Mouse (Mus musculus): ENCODE data around the gene H2-K1. TPM values are rescaled to one million over a fixed set of nuclear protein-coding genes. Genes with fewer than 3 reads are reported as not detected.
"Not testable (repeated sequence)": the region's sequence is repeated elsewhere in the genome, so short reads cannot be mapped to it uniquely, and the experiment has no call there.

H2-K1 gene
- polyA plus RNA-seq, 1 experiment from 2014 or later: 27.1 TPM

DNA sequence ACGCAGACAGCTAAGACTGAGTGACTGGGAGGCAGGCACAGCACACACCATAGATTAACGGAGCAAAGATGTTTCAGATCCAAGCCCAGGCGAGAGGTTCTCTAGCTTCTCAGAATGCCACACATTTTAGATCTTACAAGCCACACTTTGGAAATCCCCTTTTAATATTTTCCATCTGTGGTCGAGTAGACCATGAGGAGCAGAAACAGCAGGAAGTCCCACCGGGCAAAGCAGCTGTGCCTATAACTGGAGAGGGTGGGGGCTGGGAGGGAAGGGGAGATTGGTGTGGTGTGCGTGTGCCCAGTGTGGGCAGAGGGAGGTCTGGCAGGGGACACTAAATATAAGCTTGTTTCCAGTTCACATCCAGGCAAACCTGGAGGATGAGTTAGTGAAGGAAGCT is 42.7 kb downstream of the H2-K1 start:
- 85% methylated on average over 6 of the region's 6 CpGs for WGBS
- Histone ChIP-seq H3K9me3 (no peaks in the 10 kb centered on the region), H3K27me3 (ENCODE audit: insufficient read depth, poor library complexity, severe bottlenecking) (no peaks in the 10 kb centered on the region), H3K27ac (no peak overlapping the region), H3K4me3 (peak overlapping the region; percentile 9; the same call in 1 of the 2 replicates), H3K36me3 (peaks cover 69% of the 10 kb centered on the region), H3K4me1 (replicated peaks) (peaks cover 33% of the 10 kb centered on the region)
- no peak for DNase-seq (ENCODE audit: low spot score)

DNA sequence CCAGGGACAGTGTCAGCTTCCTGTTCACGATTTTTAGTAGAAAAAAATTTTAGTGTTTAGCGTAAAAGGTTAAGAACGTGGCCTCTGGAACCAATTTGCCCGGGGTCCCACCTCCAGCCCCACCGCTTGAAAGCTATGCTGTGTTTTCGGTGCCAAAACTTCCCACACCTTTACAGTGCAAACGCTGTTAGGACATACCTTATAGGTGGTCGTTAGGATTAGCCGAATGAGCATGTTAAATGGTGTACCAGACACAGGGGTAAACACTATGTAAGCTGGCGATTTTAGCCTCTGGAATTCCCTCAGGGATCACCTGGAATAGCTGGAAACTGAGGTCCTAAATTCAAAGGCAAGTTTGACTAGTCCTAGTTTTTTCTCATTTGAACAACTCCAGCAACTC is 43.8 kb downstream of the H2-K1 start:
- Histone ChIP-seq H3K27ac (peak overlapping the region; percentile 97), H3K36me3 (peaks cover 69% of the 10 kb centered on the region), H3K4me1 (replicated peaks) (peaks cover 44% of the 10 kb centered on the region), H3K4me3 (peak overlapping the region; percentile 96), H3K9me3 (no peaks in the 10 kb centered on the region), H3K27me3 (ENCODE audit: insufficient read depth, poor library complexity, severe bottlenecking) (no peaks in the 10 kb centered on the region)
- 10% methylated on average over 10 of the region's 10 CpGs for WGBS
- DNase-seq (ENCODE audit: low spot score): no peak

DNA sequence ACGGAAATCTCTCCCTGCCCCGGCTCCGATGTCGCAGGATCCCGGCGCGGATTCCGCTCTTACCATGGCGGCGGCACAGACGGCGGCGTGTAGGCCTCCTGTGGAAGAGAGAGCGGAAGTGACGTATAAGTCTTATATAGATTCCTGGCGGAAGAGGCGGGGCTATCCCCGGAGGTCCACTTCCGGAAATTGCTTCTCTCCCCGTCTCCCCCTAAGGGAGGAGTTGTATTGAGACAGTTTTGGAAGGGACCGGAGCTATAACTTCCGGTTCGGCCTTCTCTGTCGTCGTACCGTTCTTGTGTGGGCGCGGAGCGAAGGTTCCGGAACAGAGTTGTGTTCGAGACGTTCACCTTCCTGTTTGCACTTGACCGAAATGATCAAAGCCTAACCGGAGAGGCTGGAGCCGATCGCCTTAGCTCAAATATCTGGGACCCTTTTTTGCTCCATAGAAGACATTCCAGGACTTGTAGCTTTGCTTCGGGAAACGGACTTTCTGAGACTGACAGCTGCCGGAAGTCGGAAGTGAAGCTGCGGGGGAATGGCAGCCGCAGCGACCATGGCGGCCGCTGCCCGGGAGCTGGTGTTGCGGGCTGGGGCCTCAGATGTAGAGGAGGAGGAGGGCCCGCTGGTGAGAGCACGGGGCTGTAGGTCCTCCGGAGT is 44.5 kb downstream of the H2-K1 start, which contains the start of the genes Vps52 and Rps18:
Gene Vps52, plus strand, starts transcription at position 258 of the 660 bp plus-strand sequence.
Gene Rps18, minus strand, starts transcription at position 447 of the 660 bp plus-strand sequence.
- Histone ChIP-seq H3K9me3 (no peaks in the 10 kb centered on the region), H3K4me3 (peak within 1 kb of the TSS; percentile 96), H3K4me1 (replicated peaks) (peaks cover 50% of the 10 kb centered on the region), H3K27ac (peak within 1 kb of the TSS; percentile 97), H3K27me3 (ENCODE audit: insufficient read depth, poor library complexity, severe bottlenecking) (no peaks in the 10 kb centered on the region), H3K36me3 (peaks cover 68% of the 10 kb centered on the region)
- under 1% methylated on average over 50 of the region's 50 CpGs for WGBS
- peak; percentile 95 for DNase-seq (ENCODE audit: low spot score)

DNA sequence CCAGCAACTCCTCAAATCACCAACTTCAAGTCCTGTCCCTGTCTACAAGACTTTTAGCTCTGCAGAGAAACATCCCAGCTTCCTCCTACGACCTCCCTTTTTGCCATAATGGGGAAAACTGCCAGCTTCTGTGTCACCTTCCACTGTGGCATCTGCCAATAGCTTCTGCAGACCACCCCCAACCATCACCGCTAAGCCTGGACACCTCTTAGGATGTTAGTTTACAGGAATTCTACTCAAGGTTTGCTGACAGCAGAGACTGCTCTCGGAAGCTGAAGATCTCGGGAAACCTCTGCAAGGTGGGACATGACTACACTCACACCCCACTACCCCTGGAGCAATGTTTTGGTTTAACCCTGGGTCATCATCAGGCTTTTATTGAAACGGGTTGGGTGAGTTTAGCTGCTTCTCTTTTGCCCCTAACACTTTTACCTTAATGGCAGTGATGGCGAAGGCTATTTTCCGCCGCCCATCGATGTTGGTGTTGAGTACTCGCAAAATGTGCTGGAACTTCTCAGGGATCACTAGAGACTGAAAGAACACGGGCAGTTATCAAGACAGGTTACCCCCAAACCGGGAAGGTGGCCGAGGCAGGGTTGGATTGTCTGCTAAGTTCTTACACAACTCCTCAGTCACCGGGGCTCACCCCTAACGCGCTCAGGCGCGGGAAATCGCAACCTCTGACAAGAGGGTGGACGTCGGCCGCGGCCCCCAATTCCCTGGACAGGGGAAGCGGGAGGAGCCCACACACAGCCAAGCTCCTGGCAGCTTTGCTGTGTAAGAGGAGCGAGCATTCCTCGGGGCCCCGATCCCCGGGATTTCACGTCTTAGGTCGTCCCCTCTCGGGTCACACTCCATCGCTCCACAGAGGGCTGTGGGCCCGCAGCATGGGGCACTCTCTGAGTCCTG is 45.2 kb downstream of the H2-K1 start:
- no peaks in the 10 kb centered on the region for H3K9me3 ChIP-seq
- no peak for DNase-seq (ENCODE audit: low spot score)
- H3K36me3 ChIP-seq: peaks cover 69% of the 10 kb centered on the region

DNA sequence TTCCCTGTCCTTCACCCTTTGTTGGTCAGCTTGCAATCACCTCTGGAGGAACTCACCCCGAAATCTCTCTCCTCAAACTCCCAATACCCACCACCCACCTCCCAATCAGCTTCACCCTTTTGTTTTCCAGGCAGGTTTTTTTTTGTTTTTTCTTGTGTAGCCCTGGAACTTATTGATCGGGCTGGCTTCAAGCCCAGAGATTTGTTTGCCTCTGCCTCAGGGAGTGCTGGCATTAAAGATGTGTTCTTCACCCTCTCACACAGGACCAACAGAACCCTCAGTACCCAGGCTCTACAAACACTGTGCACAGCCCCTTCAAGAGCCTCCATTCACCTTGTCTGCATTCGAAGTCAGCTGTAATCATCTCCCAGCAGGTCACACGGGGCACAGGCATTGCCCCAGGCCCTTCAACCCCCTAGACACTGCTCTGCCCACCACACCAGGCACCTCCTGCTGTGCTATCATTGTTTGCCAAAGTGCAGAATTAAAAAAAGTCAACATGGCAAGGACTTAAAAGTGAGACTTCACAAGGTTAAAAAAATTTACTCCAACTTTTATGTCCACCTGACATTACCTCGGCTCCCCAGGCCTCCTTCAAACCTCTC is 46.1 kb downstream of the H2-K1 start:
- Histone ChIP-seq H3K27me3 (ENCODE audit: insufficient read depth, poor library complexity, severe bottlenecking) (no peaks in the 10 kb centered on the region), H3K36me3 (peaks cover 69% of the 10 kb centered on the region), H3K4me3 (peak overlapping the region; percentile 96), H3K9me3 (no peaks in the 10 kb centered on the region), H3K27ac (peak overlapping the region; percentile 97), H3K4me1 (replicated peaks) (peaks cover 61% of the 10 kb centered on the region)
- WGBS: 41% methylated on average over 5 of the region's 5 CpGs
- DNase-seq (ENCODE audit: low spot score): no peak

More for the DNA sequence above, 45.2 kb downstream of the H2-K1 start:
- H3K4me1 ChIP-seq (replicated peaks): peaks cover 57% of the 10 kb centered on the region
- 1% methylated on average over 33 of the region's 33 CpGs for WGBS
- H3K4me3 ChIP-seq: peak overlapping the region; percentile 96
- H3K27ac ChIP-seq: peak overlapping the region; percentile 97
- H3K27me3 ChIP-seq (ENCODE audit: insufficient read depth, poor library complexity, severe bottlenecking): no peaks in the 10 kb centered on the region

DNA sequence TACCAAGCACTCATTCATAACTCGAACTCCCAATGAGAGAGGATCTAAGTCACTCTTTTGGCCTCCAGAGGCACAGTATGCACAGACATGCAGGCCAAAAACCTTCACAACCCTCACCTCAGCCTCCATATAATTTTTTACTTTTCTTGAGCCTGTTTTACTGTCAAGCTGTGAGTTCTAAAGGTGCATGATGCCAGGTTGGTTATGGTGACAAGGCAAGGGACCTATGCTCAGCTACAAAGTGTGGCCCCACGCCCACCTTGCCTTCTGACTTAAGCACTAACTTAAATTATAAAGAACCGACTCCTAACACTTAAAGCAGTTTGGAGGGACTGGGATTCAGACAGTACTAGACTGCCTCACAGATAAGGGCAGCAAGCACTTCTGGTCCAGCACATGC is 46.8 kb downstream of the H2-K1 start:
- Histone ChIP-seq H3K36me3 (peaks cover 69% of the 10 kb centered on the region), H3K27ac (no peak overlapping the region), H3K27me3 (ENCODE audit: insufficient read depth, poor library complexity, severe bottlenecking) (no peaks in the 10 kb centered on the region), H3K4me3 (peak overlapping the region; percentile 96), H3K4me1 (replicated peaks) (peaks cover 61% of the 10 kb centered on the region), H3K9me3 (no peaks in the 10 kb centered on the region)
- 92% methylated on average over 3 of the region's 3 CpGs for WGBS
- no peak for DNase-seq (ENCODE audit: low spot score)

DNA sequence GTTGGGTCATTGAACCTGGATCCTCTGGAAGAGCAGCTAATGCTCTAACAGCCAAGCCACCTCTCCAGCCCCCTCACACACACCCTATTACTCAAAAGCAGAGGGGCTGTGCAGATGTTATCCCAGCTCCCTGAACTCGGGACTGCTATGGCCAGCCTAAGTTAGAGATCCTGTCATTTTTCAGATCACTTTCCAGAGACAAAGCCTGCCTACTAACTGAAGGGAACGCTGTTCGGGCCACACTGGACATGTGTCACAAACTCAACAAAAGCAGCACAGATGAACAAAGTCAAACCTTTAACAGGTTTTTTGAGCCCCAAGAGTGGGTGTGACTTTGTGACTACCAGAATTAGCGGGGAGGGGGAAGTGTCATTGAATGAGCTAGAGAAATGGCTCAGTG is 47.3 kb downstream of the H2-K1 start:
- Histone ChIP-seq H3K27ac (no peak overlapping the region), H3K4me1 (replicated peaks) (peaks cover 61% of the 10 kb centered on the region)
- 85% methylated on average over 4 of the region's 4 CpGs for WGBS

DNA sequence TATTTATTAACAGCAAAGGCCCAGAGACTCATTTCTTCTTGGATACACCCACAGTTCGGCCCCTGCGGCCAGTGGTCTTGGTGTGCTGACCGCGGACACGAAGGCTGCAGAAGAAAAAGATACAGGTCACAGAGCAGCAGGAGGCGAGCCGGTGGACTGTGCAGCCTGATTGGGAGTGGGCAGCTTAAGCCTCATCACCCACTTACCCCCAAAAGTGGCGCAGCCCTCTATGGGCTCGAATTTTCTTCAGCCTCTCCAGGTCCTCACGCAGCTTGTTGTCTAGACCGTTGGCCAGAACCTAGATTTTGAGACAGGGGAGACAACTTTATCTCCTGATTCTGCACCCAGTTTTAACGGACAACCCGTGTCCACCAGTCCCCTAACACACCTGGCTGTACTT is 48.1 kb downstream of the H2-K1 start:
- peaks cover 59% of the 10 kb centered on the region for H3K4me1 ChIP-seq (replicated peaks)
- not testable (repeated sequence) for DNase-seq (ENCODE audit: low spot score); H3K9me3 ChIP-seq; H3K27me3 ChIP-seq (ENCODE audit: insufficient read depth, poor library complexity, severe bottlenecking)
- H3K27ac ChIP-seq: peak overlapping the region; percentile 87
- H3K4me3 ChIP-seq: peak overlapping the region; percentile 51
- 76% methylated on average over 13 of the region's 13 CpGs for WGBS
- H3K36me3 ChIP-seq: peaks cover 76% of the 10 kb centered on the region

More for the DNA sequence above, 47.3 kb downstream of the H2-K1 start:
- Histone ChIP-seq H3K9me3 (no peaks in the 10 kb centered on the region), H3K27me3 (ENCODE audit: insufficient read depth, poor library complexity, severe bottlenecking) (no peaks in the 10 kb centered on the region), H3K4me3 (peak overlapping the region; percentile 96), H3K36me3 (peaks cover 69% of the 10 kb centered on the region)
- DNase-seq (ENCODE audit: low spot score): no peak

DNA sequence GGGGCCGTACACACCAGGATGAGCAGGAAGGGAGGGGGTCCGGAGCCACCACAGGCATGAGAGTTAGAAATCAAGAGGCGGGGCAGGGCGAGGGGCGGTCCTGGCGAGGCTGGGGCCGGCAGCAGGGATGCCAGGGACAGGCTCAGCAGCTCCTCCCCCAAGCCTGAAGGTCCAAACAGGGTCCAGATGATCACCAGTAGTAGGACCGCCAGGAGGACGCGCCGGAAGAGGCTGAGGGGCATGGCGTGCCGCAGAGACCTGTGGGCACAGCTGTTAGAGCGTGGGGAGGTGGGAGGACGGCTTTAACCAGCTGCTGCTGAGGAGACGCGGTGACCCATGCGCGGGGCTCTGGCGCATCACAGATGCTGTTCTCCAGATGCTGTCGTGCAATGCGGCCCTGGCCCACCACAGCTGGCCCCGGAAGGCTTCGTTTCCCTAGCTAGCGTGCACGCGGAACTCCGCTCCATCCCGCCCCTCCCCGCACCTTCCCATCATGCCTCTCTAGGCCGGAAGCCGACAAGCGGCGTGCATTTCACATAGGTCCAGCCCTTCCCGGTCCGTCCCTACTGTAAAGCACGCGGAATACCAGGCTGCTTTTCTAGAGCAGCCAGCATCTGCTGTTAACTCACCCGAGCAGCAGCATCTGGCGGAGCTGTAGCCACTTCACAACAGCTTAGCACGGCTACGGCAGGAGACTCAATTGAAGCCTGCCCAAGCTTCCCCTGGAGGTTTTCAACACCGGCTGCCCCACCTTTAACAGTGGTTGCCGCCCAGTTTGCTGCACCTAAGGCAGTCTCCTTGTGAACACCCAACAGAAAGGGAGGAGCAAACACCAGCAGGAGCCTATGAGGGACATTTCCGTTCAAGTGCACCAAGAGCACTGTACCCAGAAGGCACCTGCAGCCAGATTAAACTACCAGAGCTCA is 48.9 kb downstream of the H2-K1 start, which contains the start of gene B3galt4:
Gene B3galt4, minus strand, starts transcription at position 468 of the 926 bp plus-strand sequence.
- Histone ChIP-seq H3K9me3 (no peaks in the 10 kb centered on the region), H3K4me1 (replicated peaks) (peaks cover 53% of the 10 kb centered on the region), H3K4me3 (peak within 1 kb of the TSS; percentile 51), H3K27ac (peak within 1 kb of the TSS; percentile 87), H3K36me3 (peaks cover 82% of the 10 kb centered on the region), H3K27me3 (ENCODE audit: insufficient read depth, poor library complexity, severe bottlenecking) (no peaks in the 10 kb centered on the region)
- peak; percentile 85 for DNase-seq (ENCODE audit: low spot score)
- WGBS: 1% methylated on average over 45 of the region's 45 CpGs

DNA sequence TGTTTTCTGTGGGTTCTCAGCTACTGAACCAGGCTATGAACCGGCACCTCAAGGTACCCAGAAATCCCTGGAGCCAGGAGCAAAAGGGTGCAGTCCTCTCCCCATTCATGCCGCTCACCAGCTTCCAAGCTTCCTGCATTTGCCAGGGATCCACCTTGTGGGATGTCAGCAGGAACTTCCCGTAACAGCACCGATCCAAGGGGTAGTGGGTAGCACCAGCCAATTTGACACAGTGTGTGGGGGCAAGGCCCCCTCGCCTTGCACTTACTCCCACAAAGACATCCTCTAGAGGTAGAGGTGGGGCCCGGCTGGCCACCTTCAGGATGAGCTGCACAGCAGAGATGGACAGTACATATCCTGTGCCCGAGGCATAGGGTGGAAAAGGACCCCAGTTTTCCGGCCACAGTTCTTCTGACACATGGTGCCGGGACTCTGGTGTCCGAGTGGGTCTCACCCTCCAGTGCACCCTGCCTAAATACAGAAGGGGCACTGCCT is 50.0 kb downstream of the H2-K1 start:
- no peak for DNase-seq (ENCODE audit: low spot score)
- Histone ChIP-seq H3K36me3 (peaks cover 93% of the 10 kb centered on the region), H3K4me1 (replicated peaks) (peaks cover 52% of the 10 kb centered on the region), H3K9me3 (no peaks in the 10 kb centered on the region), H3K4me3 (peak overlapping the region; percentile 51), H3K27ac (peak overlapping the region; percentile 87), H3K27me3 (ENCODE audit: insufficient read depth, poor library complexity, severe bottlenecking) (no peaks in the 10 kb centered on the region)
- 79% methylated on average over 10 of the region's 10 CpGs for WGBS

DNA sequence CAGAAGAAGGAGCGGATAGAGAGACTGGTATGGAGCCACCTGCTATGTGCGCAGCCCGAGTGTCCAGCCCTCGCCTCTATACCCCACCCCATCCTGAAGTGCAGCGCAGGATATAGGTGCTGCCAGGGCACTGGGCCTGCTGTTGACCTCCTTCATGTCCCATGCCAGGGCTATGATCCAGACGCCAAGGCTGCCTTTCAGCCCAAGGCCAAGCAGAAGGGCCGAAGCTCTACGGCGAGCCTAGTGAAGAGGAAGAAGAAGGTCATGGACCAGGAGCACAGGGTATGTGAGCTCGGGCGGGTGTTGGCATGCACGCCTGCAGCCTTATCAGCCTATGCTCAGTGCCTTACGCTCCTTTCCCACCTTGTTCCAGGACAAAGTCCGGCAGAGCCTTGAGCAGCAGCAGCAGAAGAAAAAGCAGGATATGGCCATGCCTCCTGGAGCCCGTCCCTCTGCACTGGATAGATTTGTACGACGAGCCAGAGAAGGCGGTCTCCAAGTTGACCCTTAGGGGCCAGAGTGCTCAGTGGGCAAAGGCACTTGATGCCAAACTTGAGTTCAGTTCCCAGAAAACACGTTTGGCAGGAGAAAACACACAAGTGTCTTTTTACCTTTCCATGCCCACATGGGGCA is 51.1 kb downstream of the H2-K1 start:
- Histone ChIP-seq H3K27ac (no peak overlapping the region), H3K27me3 (ENCODE audit: insufficient read depth, poor library complexity, severe bottlenecking) (no peaks in the 10 kb centered on the region), H3K4me3 (no peak overlapping the region), H3K4me1 (replicated peaks) (peaks cover 43% of the 10 kb centered on the region), H3K9me3 (no peaks in the 10 kb centered on the region), H3K36me3 (peaks cover 97% of the 10 kb centered on the region)
- 93% methylated on average over 19 of the region's 19 CpGs for WGBS
- no peak for DNase-seq (ENCODE audit: low spot score)

All from hindbrain, embryonic 10.5 days (tissue).